Mouse (Mus musculus): ENCODE data around the gene Dennd4b.
A peak's percentile ranks its signal among the peaks of the same experiment; 100 is the strongest.
"Not testable (repeated sequence)": the region's sequence is repeated elsewhere in the genome, so short reads cannot be mapped to it uniquely, and the experiment has no call there.

The Dennd4b gene

GRCm38 (mm10) chr3:90279216-90279615 is 14.2 kb downstream of the Dennd4b start:
- no peak for DNase-seq (ENCODE audit: low spot score in 2 of 2)

GRCm38 (mm10) chr3:90279743-90280142 is 14.8 kb downstream of the Dennd4b start:
- no peak for DNase-seq (ENCODE audit: low spot score in 2 of 2)

- DNase-seq (ENCODE audit: low spot score in 2 of 2) = no peak
Observed at GRCm38 (mm10) chr3:90280708-90281107, 15.7 kb downstream of the Dennd4b start.

GRCm38 (mm10) chr3:90284150-90284549 is 19.2 kb downstream of the Dennd4b start:
- no peak for DNase-seq (ENCODE audit: low spot score in 2 of 2)

GRCm38 (mm10) chr3:90289403-90289802 is 24.4 kb downstream of the Dennd4b start:
- not testable (repeated sequence) for DNase-seq (ENCODE audit: low spot score in 2 of 2)

- no peak for DNase-seq (ENCODE audit: low spot score in 2 of 2)
Observed at GRCm38 (mm10) chr3:90290602-90291001, 25.6 kb downstream of the Dennd4b start.

GRCm38 (mm10) chr3:90291982-90292344 is 27.0 kb downstream of the Dennd4b start:
- DNase-seq (ENCODE audit: low spot score in 2 of 2) = no peak

- peak; percentile 98 to 99 for DNase-seq (ENCODE audit: low spot score in 2 of 2)
Observed at GRCm38 (mm10) chr3:90292345-90293275, 27.6 kb downstream of the Dennd4b start, which contains the start of gene Gatad2b. Gene Gatad2b, plus strand, starts transcription at chr3:90293178.

GRCm38 (mm10) chr3:90293352-90294063 is 28.5 kb downstream of the Dennd4b start:
- peak in 1 of 2 experiments; percentile 33 for DNase-seq (ENCODE audit: low spot score in 2 of 2)

GRCm38 (mm10) chr3:90294064-90294440 is 29.1 kb downstream of the Dennd4b start:
- DNase-seq (ENCODE audit: low spot score in 2 of 2) = no peak

- DNase-seq (ENCODE audit: low spot score in 2 of 2) = no peak
Observed at GRCm38 (mm10) chr3:90294651-90295050, 29.7 kb downstream of the Dennd4b start.

GRCm38 (mm10) chr3:90305801-90306200 is 40.8 kb downstream of the Dennd4b start:
- DNase-seq (ENCODE audit: low spot score in 2 of 2) = no peak

- DNase-seq (ENCODE audit: low spot score in 2 of 2) = no peak
Observed at GRCm38 (mm10) chr3:90309589-90309988, 44.6 kb downstream of the Dennd4b start.

- DNase-seq (ENCODE audit: low spot score in 2 of 2) = no peak
Observed at GRCm38 (mm10) chr3:90313367-90313766, 48.4 kb downstream of the Dennd4b start.

- DNase-seq (ENCODE audit: low spot score in 2 of 2) = no peak
Observed at GRCm38 (mm10) chr3:90314241-90314640, 49.3 kb downstream of the Dennd4b start.

- no peak for DNase-seq (ENCODE audit: low spot score in 2 of 2)
Observed at GRCm38 (mm10) chr3:90322289-90322688, 57.3 kb downstream of the Dennd4b start.

- peak; percentile 49 to 66 for DNase-seq (ENCODE audit: low spot score in 2 of 2)
Observed at GRCm38 (mm10) chr3:90323119-90323518, 58.1 kb downstream of the Dennd4b start.

Measured in frontal cortex, postnatal 14 days (tissue).